Mouse (Mus musculus) hindbrain, embryonic 15.5 days (tissue): ENCODE measurements around the gene Trpc6. TPM values are rescaled to one million over a fixed set of nuclear protein-coding genes. Genes with fewer than 3 reads are reported as not detected.

ENCODE experiments used
- ATAC-seq: fragments of 200-750 bp; cut with Nextera tagmentation; 2 replicates; pipeline ENCODE4 v1.8.0; 2017; ENCODE audit warnings: low read depth, moderate number of reproducible peaks, moderate TSS enrichment; ENCODE audit not compliant: low FRiP score
- H3K27ac ChIP-seq: fragments of 300-500 bp; sonication (generic); replicated peaks from 2 replicates; pipeline ENCODE4 v1.5.1; 2015; ENCODE audit warnings: mild to moderate bottlenecking, inconsistent platforms
- H3K27me3 ChIP-seq: fragments of 300-500 bp; sonication (generic); 2 replicates; pipeline ENCODE4 v1.6.1; 2015; ENCODE audit warnings: control low read depth, inconsistent platforms
- H3K36me3 ChIP-seq: fragments of 300-500 bp; sonication (generic); 2 replicates; pipeline ENCODE4 v1.6.1; 2015; ENCODE audit warnings: control low read depth, inconsistent platforms
- H3K4me1 ChIP-seq: fragments of 300-500 bp; sonication (generic); replicated peaks from 2 replicates; pipeline ENCODE4 v1.6.1; 2015; ENCODE audit warnings: control low read depth, inconsistent platforms
- H3K4me2 ChIP-seq: fragments of 300-500 bp; sonication (generic); 2 replicates; pipeline ENCODE4 v1.6.1; 2015; ENCODE audit warnings: moderate library complexity, mild to moderate bottlenecking, inconsistent platforms
- H3K4me3 ChIP-seq: fragments of 300-500 bp; sonication (generic); 2 replicates; pipeline ENCODE4 v1.5.1; 2015; ENCODE audit warnings: mild to moderate bottlenecking, inconsistent platforms
- H3K9ac ChIP-seq: fragments of 300-500 bp; sonication (generic); 2 replicates; pipeline ENCODE4 v1.6.1; 2015; ENCODE audit warnings: inconsistent platforms
- H3K9me3 ChIP-seq: fragments of 300-500 bp; sonication (generic); 2 replicates; pipeline ENCODE4 v1.6.1; 2016; ENCODE audit warnings: control low read depth, inconsistent platforms
- WGBS: fragments of 180-500 bp; shearing (Covaris S2); methylation state at CpG from one replicate; pipeline ENCODE4 v1.1.7; 2015; 5-methylcytosine and 5-hydroxymethylcytosine counted together
- polyA plus RNA-seq: library from polyadenylated mRNA; unstranded; fragments of >200 nt; fragmentation: Nextera tagmentation; extraction: Ambion mirVana; gene quantifications from 2 replicates; pipeline ENCODE4 v1.2.1, GENCODE M21; 2015

Trpc6 gene
- polyA plus RNA-seq, 1 experiment from 2014 or later, result 0.73 TPM

DNA sequence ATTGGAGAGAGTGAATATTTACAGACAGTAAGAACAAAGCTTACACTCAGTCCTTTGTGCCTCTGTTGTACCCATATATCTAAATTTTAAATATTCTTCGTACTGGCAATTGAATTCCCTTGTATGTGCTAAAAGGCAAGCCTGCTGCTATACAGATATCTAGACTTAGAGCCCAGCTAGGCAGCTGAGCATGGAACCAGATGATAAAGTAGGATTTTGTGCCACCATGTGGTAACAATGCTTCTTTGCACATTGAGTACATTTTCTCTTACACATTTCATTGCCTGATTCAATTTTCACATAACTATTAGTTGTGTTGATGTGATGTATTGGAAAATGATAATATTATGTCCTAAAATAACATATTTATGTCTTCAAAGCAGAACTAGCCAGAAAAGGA is 132.7 kb downstream of the Trpc6 start:
- Histone ChIP-seq H3K4me3 (no peak overlapping the region), H3K9ac (no peak overlapping the region), H3K27ac (no peak overlapping the region), H3K4me1 (no peaks in the 10 kb centered on the region), H3K4me2 (no peak overlapping the region), H3K27me3 (no peaks in the 10 kb centered on the region), H3K9me3 (no peaks in the 10 kb centered on the region), H3K36me3 (no peaks in the 10 kb centered on the region)
- ATAC-seq, result peak; percentile 63; the same call in 1 of the 2 replicates
- WGBS, result 65% methylated on average over 1 of the region's 1 CpGs

DNA sequence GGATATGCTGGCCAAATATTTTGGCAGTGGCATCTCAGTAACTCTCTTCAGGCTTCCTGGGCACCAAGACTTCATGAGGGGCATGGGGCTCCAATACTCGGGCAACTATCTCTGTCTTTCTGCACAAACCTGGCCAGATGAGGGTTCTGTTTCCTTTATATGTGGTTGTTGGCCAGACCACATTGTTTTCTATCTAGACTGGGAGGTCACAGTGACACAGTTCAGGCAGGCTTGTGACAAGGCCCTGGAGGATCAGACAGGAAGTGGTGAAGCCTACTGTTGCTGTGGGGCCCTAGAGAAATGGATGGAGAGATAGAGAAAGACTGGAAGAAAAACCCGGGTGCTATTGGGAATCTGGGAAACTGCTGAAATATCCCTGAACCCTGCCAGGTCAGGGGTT is 149.2 kb downstream of the Trpc6 start:
- no peak overlapping the region for H3K9ac ChIP-seq
- WGBS, result 86% methylated on average over 2 of the region's 2 CpGs
- no peak overlapping the region for H3K4me3 ChIP-seq
- H3K4me1 ChIP-seq, result no peaks in the 10 kb centered on the region
- H3K27ac ChIP-seq, result no peak overlapping the region
- no peaks in the 10 kb centered on the region for H3K36me3 ChIP-seq
- no peaks in the 10 kb centered on the region for H3K9me3 ChIP-seq
- no peaks in the 10 kb centered on the region for H3K27me3 ChIP-seq
- ATAC-seq, result no peak
- H3K4me2 ChIP-seq, result no peak overlapping the region

DNA sequence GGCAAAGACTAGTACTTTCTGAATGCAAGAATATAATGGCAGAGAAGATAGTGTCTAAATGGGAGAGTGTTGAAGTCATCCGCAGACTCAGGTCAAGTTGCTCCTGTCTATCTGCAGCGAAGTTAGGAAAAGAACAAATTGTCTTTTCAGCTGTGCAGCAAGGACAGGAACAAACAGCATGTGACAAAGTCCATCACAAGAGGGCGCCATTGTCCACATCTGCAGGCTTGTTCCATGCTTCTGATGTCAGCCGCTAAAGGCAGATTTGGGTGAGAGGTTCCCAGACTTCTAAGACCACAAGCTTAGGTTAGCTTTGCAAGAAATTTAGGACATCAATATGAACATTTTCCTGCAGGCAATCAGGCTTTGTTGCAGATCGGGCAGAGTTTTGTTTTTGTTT is 156.7 kb downstream of the Trpc6 start:
- no peaks in the 10 kb centered on the region for H3K27me3 ChIP-seq
- 28% methylated on average over 5 of the region's 5 CpGs for WGBS
- H3K4me1 ChIP-seq, result no peaks in the 10 kb centered on the region
- no peaks in the 10 kb centered on the region for H3K9me3 ChIP-seq
- H3K27ac ChIP-seq, result no peak overlapping the region
- no peak overlapping the region for H3K4me2 ChIP-seq
- ATAC-seq, result peak; percentile 78; the same call in 1 of the 2 replicates
- H3K36me3 ChIP-seq, result no peaks in the 10 kb centered on the region
- no peak overlapping the region for H3K4me3 ChIP-seq
- H3K9ac ChIP-seq, result no peak overlapping the region

DNA sequence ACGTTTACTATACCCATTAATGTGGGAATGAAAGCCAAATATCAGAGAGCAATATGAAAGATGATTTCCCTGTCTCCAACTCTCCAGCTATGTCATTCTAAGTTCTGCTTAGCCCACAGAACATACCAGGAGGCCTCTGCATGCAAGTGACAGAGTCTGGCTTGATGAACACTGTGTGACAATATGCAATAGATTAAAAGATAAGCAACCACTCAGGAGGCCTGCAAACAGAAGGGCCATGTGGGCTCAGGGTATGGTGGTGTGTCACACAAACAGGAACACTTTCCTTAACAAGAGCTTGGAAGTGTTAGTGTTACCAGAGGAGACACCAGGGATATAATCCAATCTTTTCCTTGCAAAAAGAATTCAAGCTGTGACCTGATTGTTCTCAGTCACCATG is 159.6 kb downstream of the Trpc6 start:
- no peak overlapping the region for H3K4me2 ChIP-seq
- 78% methylated on average over 1 of the region's 1 CpGs for WGBS
- no peak for ATAC-seq
- H3K4me1 ChIP-seq, result no peaks in the 10 kb centered on the region
- H3K36me3 ChIP-seq, result no peaks in the 10 kb centered on the region
- no peak overlapping the region for H3K27ac ChIP-seq
- H3K9me3 ChIP-seq, result no peaks in the 10 kb centered on the region
- H3K4me3 ChIP-seq, result no peak overlapping the region
- no peaks in the 10 kb centered on the region for H3K27me3 ChIP-seq
- no peak overlapping the region for H3K9ac ChIP-seq

DNA sequence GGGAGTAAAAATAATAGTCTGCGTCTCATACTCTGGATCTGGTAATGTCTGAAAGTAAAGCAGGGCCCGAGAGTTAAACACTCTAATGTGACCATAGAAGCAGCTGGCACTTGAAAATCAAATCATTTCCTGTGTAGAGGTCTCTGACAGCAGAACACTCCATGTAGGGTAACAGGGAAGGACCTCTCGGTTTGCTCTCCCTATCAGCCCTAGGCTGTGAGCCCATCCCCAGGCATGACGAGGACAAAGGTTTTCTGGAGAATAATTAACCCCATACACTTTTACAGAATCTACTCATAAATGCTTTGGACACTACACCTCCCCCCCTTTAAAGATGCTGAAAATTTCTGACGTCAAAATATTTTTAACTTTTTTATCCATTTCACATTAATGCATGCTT is 160.0 kb downstream of the Trpc6 start:
- no peak for ATAC-seq
- Histone ChIP-seq H3K27me3 (no peaks in the 10 kb centered on the region), H3K4me2 (no peak overlapping the region), H3K9ac (no peak overlapping the region), H3K36me3 (no peaks in the 10 kb centered on the region), H3K4me3 (no peak overlapping the region), H3K4me1 (no peaks in the 10 kb centered on the region), H3K27ac (no peak overlapping the region), H3K9me3 (no peaks in the 10 kb centered on the region)
- 64% methylated on average over 5 of the region's 5 CpGs for WGBS

DNA sequence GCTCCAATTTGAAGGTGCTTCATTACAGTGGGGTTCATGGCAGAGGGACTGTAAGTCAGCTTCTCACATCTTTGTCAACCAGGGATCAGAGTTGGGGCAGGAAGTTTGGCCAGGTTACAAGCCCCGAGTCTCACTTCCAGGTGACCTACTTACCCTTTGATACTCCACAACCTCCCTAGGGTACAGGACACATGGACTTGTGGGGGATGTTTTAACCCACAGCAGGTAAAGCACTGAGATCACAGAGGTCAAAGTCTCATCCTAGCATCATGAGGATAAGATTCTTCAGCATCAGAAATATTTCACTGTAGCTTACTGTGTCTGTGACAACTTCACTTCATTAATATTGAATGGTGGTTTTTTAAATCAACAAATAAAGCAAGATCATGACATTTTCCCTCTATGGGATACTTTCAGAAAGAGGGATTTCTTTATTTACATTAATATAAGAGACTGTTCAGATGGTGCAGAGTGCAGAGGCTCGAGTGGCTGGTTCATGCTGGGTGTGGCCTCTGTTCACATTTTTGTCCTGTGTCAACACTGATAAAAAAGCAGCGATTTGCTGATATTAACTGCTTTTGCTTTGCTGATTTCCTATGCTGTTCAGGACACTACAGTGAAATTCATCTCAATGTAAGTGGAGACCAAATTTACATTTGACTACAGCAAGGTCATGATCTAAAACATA is 166.3 kb downstream of the Trpc6 start:
- WGBS, result 80% methylated on average over 3 of the region's 3 CpGs
- H3K9me3 ChIP-seq, result no peaks in the 10 kb centered on the region
- ATAC-seq, result no peak

DNA sequence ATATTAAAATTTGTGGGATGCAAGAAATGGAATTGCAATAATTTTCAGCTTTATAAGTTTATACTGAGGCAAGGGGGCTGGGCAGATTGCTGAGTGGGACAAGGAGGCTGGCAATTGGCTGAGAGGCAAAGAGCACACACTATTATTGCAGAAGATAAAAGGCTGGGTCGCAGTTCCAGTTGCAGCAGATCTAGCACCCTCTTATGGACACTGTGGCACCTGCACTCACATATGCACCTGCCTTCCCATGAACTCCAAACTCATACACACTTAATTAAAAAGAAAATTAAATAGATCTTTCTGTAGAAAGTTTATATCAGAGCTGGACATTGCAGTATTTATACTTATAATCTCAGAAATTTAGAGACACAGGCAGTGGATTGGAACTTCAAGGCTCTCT is 175.1 kb downstream of the Trpc6 start:
- 59% methylated on average over 1 of the region's 1 CpGs for WGBS
- no peak for ATAC-seq
- Histone ChIP-seq H3K4me3 (no peak overlapping the region), H3K9me3 (no peaks in the 10 kb centered on the region), H3K9ac (no peak overlapping the region), H3K36me3 (no peaks in the 10 kb centered on the region), H3K27ac (no peak overlapping the region), H3K4me1 (no peaks in the 10 kb centered on the region), H3K27me3 (no peaks in the 10 kb centered on the region), H3K4me2 (no peak overlapping the region)

More for the DNA sequence above, 166.3 kb downstream of the Trpc6 start:
- no peak overlapping the region for H3K9ac ChIP-seq
- no peaks in the 10 kb centered on the region for H3K36me3 ChIP-seq
- H3K4me3 ChIP-seq, result no peak overlapping the region
- H3K4me1 ChIP-seq, result no peaks in the 10 kb centered on the region
- H3K27ac ChIP-seq, result no peak overlapping the region
- H3K4me2 ChIP-seq, result no peak overlapping the region
- H3K27me3 ChIP-seq, result no peaks in the 10 kb centered on the region

DNA sequence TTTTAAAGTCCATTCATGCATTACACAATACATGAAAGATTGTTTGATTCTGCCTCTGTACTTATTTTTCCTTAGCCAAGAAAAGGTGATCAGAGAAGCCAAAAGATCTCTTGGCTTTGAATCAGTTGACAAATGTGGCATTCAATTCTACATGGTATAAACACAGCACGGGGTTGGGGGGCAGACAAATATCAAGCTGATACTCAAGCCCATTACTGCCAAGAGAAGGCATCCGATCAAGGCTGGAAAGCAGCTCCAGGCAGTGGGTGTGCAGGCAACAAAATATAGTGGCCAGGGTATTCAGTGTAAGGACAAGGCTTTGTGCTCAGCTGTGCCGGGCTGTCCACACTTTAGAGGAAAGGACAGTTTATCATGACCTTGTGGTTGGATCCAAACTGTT is 185.1 kb downstream of the Trpc6 start:
- Histone ChIP-seq H3K4me3 (no peak overlapping the region), H3K27me3 (no peaks in the 10 kb centered on the region), H3K36me3 (no peaks in the 10 kb centered on the region), H3K4me1 (no peaks in the 10 kb centered on the region), H3K27ac (no peak overlapping the region), H3K4me2 (no peak overlapping the region), H3K9me3 (no peaks in the 10 kb centered on the region), H3K9ac (no peak overlapping the region)
- 79% methylated on average over 3 of the region's 3 CpGs for WGBS
- no peak for ATAC-seq
